In the genomic region with DNA sequence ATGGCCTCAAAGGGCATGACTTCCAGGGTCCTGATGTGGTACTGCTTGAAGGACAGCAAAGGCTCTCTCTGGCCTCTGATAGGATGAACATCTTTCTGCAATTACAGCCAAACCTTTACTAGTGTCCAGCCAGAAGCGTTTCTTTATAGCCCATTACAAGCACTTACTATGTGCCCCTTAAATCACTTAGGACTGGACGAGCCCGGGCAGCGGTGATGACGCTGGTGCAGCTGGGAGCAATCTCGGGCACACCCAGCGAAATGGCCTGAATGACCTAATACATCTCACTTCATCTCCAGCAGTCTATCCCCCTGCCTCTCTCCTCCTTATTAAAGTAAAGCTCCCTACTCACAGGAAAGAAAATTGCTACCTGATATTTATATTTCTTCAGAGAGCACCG, we compare ENCODE assay signal across 28 mouse cellular contexts.
"Had no signal": no experiment of that assay in that cellular context is flagged by ENCODE, and none has a peak within 500 bp of the region (broad histone marks: within the 10 kb centered on the region; RNA-seq: fewer than 3 reads in every experiment).

No protein-coding gene starts in this region.

- H3K9ac ChIP-seq: embryonic facial prominence, embryonic 12.5 days; embryonic facial prominence, embryonic 13.5 days; embryonic facial prominence, embryonic 15.5 days; forebrain, embryonic 12.5 days; forebrain, embryonic 13.5 days; forebrain, embryonic 15.5 days; forebrain, postnatal 0 days had no signal

- H3K9me3 ChIP-seq: embryonic facial prominence, embryonic 10.5 days; embryonic facial prominence, embryonic 12.5 days; embryonic facial prominence, embryonic 13.5 days; embryonic facial prominence, embryonic 15.5 days; forebrain, embryonic 10.5 days; forebrain, embryonic 12.5 days; forebrain, embryonic 13.5 days; forebrain, embryonic 15.5 days had no signal

- ATAC-seq: forebrain, embryonic 13.5 days; forebrain, embryonic 14.5 days; forebrain, embryonic 15.5 days; forebrain, postnatal 0 days had no signal

- H3K4me3 ChIP-seq: embryonic facial prominence, embryonic 10.5 days; embryonic facial prominence, embryonic 12.5 days; embryonic facial prominence, embryonic 13.5 days; embryonic facial prominence, embryonic 15.5 days; erythroblast, embryonic 14.5 days; forebrain, embryonic 10.5 days; forebrain, embryonic 12.5 days; forebrain, embryonic 13.5 days; forebrain, embryonic 15.5 days; gastrocnemius, adult 2 months; heart, adult 2 months had no signal

- H3K27me3 ChIP-seq: embryonic facial prominence, embryonic 12.5 days; embryonic facial prominence, embryonic 13.5 days; embryonic facial prominence, embryonic 15.5 days; forebrain, embryonic 12.5 days; forebrain, embryonic 13.5 days; forebrain, embryonic 15.5 days had no signal

- DNase-seq: cerebellum, adult 18-20 months; cerebellum, adult 2 months; cerebellum, adult 8-10 months; cerebellum, adult 9-10 months; cerebellum, adult 9-11 months; cerebellum, postnatal 10 days; cerebellum, postnatal 14 days; cerebellum, postnatal 25 days; cerebellum, postnatal 36 days; embryo, embryonic 11 days; forebrain, postnatal 0 days; gastrocnemius, adult 2 months; gastrocnemius, postnatal 10 days; gastrocnemius, postnatal 14 days; gastrocnemius, postnatal 25 days; gastrocnemius, postnatal 36 days; heart, adult 18-20 months; heart, adult 2 months had no signal

- H3K4me2 ChIP-seq: embryonic facial prominence, embryonic 12.5 days; embryonic facial prominence, embryonic 13.5 days; embryonic facial prominence, embryonic 15.5 days; forebrain, embryonic 12.5 days; forebrain, embryonic 13.5 days; forebrain, embryonic 15.5 days had no signal

- H3K27ac ChIP-seq: embryonic facial prominence, embryonic 10.5 days; embryonic facial prominence, embryonic 12.5 days; embryonic facial prominence, embryonic 13.5 days; embryonic facial prominence, embryonic 15.5 days; forebrain, embryonic 10.5 days; forebrain, embryonic 12.5 days; forebrain, embryonic 13.5 days; forebrain, embryonic 15.5 days; gastrocnemius, adult 2 months; heart, adult 2 months had no signal

- H3K4me1 ChIP-seq: embryonic facial prominence, embryonic 10.5 days; embryonic facial prominence, embryonic 12.5 days; embryonic facial prominence, embryonic 13.5 days; embryonic facial prominence, embryonic 15.5 days; forebrain, embryonic 10.5 days; forebrain, embryonic 12.5 days; forebrain, embryonic 13.5 days; forebrain, embryonic 15.5 days had no signal

- H3K36me3 ChIP-seq: embryonic facial prominence, embryonic 10.5 days; embryonic facial prominence, embryonic 12.5 days; embryonic facial prominence, embryonic 13.5 days; embryonic facial prominence, embryonic 15.5 days; forebrain, embryonic 10.5 days; forebrain, embryonic 12.5 days; forebrain, embryonic 15.5 days had no signal
